Mouse (Mus musculus) T-helper 1 cell (primary cell): ENCODE data around the gene Fam161a.

Experiments
- in situ Hi-C: fragments of 300-600 bp; cut with MboI, MseI; formaldehyde crosslinking; loops from one replicate; pipeline ENCODE4 v1.15.1; 2025; ENCODE audit warnings: high pct_unique_total_duplicates

The Fam161a gene

GRCm38 (mm10) chr11:22990393-22991126 lies 16.8 kb upstream of the Fam161a start, which contains the start of gene Cct4:
Gene Cct4 (plus strand): TSS chr11:22990519.
- in situ Hi-C loops, result no loop called here

- in situ Hi-C loops, result no loop called here
Observed at GRCm38 (mm10) chr11:22991218-22991835, 16.0 kb upstream of the Fam161a start.

GRCm38 (mm10) chr11:22994271-22994670 lies 13.1 kb upstream of the Fam161a start:
- in situ Hi-C loops, result no loop called here

GRCm38 (mm10) chr11:22995461-22995860 lies 11.9 kb upstream of the Fam161a start:
- in situ Hi-C loops, result no loop called here

GRCm38 (mm10) chr11:22998308-22998707 lies 9.0 kb upstream of the Fam161a start:
- in situ Hi-C loops, result no loop called here

GRCm38 (mm10) chr11:23005276-23005675 lies 2.1 kb upstream of the Fam161a start:
- in situ Hi-C loops, result loop anchor here (5.0 kb wide), 1 partner anchor 267 kb away; no protein-coding TSS in a partner anchor

GRCm38 (mm10) chr11:23007166-23007480 lies 208 bp upstream of the Fam161a start:
- in situ Hi-C loops, result loop anchor here (5.0 kb wide), 1 partner anchor 265 kb away; no protein-coding TSS in a partner anchor

- in situ Hi-C loops, result loop anchor here (5.0 kb wide), 1 partner anchor 264 kb away; no protein-coding TSS in a partner anchor
Observed at GRCm38 (mm10) chr11:23008181-23008823, 971 bp downstream of the Fam161a start.

- in situ Hi-C loops, result loop anchor here (5.0 kb wide), 1 partner anchor 263 kb away; no protein-coding TSS in a partner anchor
Observed at GRCm38 (mm10) chr11:23008824-23009200, 1.5 kb downstream of the Fam161a start.

- in situ Hi-C loops, result no loop called here
Observed at GRCm38 (mm10) chr11:23013096-23013495, 5.8 kb downstream of the Fam161a start.

- in situ Hi-C loops, result no loop called here
Observed at GRCm38 (mm10) chr11:23013580-23014294, 6.4 kb downstream of the Fam161a start.

GRCm38 (mm10) chr11:23014996-23015395 lies 7.7 kb downstream of the Fam161a start:
- in situ Hi-C loops, result no loop called here

- in situ Hi-C loops, result no loop called here
Observed at GRCm38 (mm10) chr11:23017943-23018342, 10.6 kb downstream of the Fam161a start.

- in situ Hi-C loops, result no loop called here
Observed at GRCm38 (mm10) chr11:23020116-23020770, 12.9 kb downstream of the Fam161a start.

- in situ Hi-C loops, result no loop called here
Observed at GRCm38 (mm10) chr11:23020841-23021240, 13.5 kb downstream of the Fam161a start.

GRCm38 (mm10) chr11:23023155-23023554 lies 15.8 kb downstream of the Fam161a start:
- in situ Hi-C loops, result no loop called here

- in situ Hi-C loops, result no loop called here
Observed at GRCm38 (mm10) chr11:23024169-23024568, 16.8 kb downstream of the Fam161a start.

GRCm38 (mm10) chr11:23028957-23029356 lies 21.6 kb downstream of the Fam161a start:
- in situ Hi-C loops, result no loop called here

GRCm38 (mm10) chr11:23029399-23029798 lies 22.1 kb downstream of the Fam161a start:
- in situ Hi-C loops, result no loop called here

GRCm38 (mm10) chr11:23047252-23047651 lies 39.9 kb downstream of the Fam161a start:
- in situ Hi-C loops, result no loop called here
